Mouse (Mus musculus) thymus, postnatal 25 days (tissue): ENCODE results near the gene Taz.
A peak's percentile ranks its signal among the peaks of the same experiment; 100 is the strongest.

ENCODE experiments used
- DNase-seq: peaks from one replicate; pipeline ENCODE4 v3.0.0; 2022

Gene Taz

GRCm38 (mm10) chrX:74281732-74282394, at the start of gene Taz, which contains the start of gene Dnase1l1:
Gene Taz, plus strand, starts transcription at chrX:74281912.
Gene Dnase1l1, minus strand, starts transcription at chrX:74282337.
- DNase-seq: peak; percentile 52

GRCm38 (mm10) chrX:74233196-74233595, 48.5 kb upstream of the Taz start:
- DNase-seq: no peak

GRCm38 (mm10) chrX:74240332-74240731, 41.4 kb upstream of the Taz start:
- no peak for DNase-seq

- DNase-seq: no peak
Observed at GRCm38 (mm10) chrX:74243396-74243795, 38.3 kb upstream of the Taz start.

GRCm38 (mm10) chrX:74243807-74244206, 37.9 kb upstream of the Taz start:
- DNase-seq: peak; percentile 80

- DNase-seq: peak; percentile 70
Observed at GRCm38 (mm10) chrX:74244614-74245083, 37.1 kb upstream of the Taz start.

- DNase-seq: no peak
Observed at GRCm38 (mm10) chrX:74245107-74245506, 36.6 kb upstream of the Taz start.

- peak; percentile 70 for DNase-seq
Observed at GRCm38 (mm10) chrX:74245687-74246086, 36.0 kb upstream of the Taz start.

- peak; percentile 84 for DNase-seq
Observed at GRCm38 (mm10) chrX:74246213-74246681, 35.5 kb upstream of the Taz start.

- no peak for DNase-seq
Observed at GRCm38 (mm10) chrX:74246693-74247092, 35.0 kb upstream of the Taz start.

- DNase-seq: peak; percentile 74
Observed at GRCm38 (mm10) chrX:74248651-74249050, 33.1 kb upstream of the Taz start.

- DNase-seq: peak; percentile 66
Observed at GRCm38 (mm10) chrX:74249615-74250014, 32.1 kb upstream of the Taz start, which contains the start of gene Flna. Gene Flna, minus strand, starts transcription at chrX:74249820.

- DNase-seq: peak; percentile 78
Observed at GRCm38 (mm10) chrX:74254153-74254887, 27.4 kb upstream of the Taz start, which contains the start of gene Emd. Gene Emd, plus strand, starts transcription at chrX:74254687.

GRCm38 (mm10) chrX:74254888-74255565, 26.7 kb upstream of the Taz start:
- DNase-seq: no peak

GRCm38 (mm10) chrX:74257746-74258145, 24.0 kb upstream of the Taz start:
- DNase-seq: no peak

GRCm38 (mm10) chrX:74269736-74270061, 12.0 kb upstream of the Taz start:
- no peak for DNase-seq

GRCm38 (mm10) chrX:74270062-74270901, 11.4 kb upstream of the Taz start, which contains the start of gene Rpl10:
Gene Rpl10, plus strand, starts transcription at chrX:74270812.
- DNase-seq: peak; percentile 88

- peak; percentile 18 for DNase-seq
Observed at GRCm38 (mm10) chrX:74270902-74271551, 10.7 kb upstream of the Taz start.

GRCm38 (mm10) chrX:74273422-74274322, 8.0 kb upstream of the Taz start:
- no peak for DNase-seq

GRCm38 (mm10) chrX:74277916-74278315, 3.8 kb upstream of the Taz start:
- DNase-seq: no peak
